Mouse (Mus musculus): ENCODE results near the gene Fmnl2. TPM values are rescaled to one million over a fixed set of nuclear protein-coding genes. Genes with fewer than 3 reads are reported as not detected.

Gene Fmnl2
- total RNA-seq, 2 experiments from 2014 or later = 42.9 to 47.5 TPM

DNA sequence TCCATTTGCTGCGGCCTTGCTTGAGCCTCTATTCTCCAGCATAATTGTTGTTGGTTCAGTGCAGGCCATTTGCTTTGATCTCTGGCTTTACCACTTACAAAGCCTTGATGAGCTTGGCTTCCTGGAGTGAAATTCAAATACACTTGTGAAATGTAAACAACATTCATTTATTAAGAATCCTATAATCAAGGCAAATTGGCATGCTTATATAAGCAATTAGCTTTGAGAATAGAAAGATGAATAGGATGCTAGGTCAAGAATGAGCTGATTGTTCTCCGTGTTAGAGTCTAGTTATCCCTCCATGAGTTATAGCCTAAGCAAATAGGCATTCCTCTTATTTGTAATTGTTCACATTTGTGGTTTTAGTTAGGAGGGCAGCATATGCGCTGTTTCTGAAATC lies 8.5 kb downstream of the Fmnl2 start:
- no peak for DNase-seq

DNA sequence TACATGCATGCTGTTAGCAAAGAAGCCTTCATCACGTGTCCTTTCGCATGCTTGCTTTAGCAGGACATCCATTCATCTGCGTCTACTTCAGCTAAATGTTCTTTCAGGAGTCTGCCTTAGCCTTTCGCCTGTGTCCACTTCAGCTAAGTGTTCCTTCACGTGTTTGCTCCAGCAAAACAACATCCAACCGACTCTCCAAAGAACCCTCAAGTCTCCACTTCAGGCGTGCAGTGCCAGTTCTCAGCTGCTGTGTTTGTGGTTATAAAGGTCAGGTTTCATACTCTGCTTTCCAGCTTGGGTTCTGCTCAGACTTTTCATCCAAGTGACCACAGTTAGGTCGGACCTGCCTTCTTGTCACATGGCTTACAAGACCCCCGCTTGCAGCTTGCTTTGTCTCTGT lies 10.1 kb downstream of the Fmnl2 start:
- no peak for DNase-seq

DNA sequence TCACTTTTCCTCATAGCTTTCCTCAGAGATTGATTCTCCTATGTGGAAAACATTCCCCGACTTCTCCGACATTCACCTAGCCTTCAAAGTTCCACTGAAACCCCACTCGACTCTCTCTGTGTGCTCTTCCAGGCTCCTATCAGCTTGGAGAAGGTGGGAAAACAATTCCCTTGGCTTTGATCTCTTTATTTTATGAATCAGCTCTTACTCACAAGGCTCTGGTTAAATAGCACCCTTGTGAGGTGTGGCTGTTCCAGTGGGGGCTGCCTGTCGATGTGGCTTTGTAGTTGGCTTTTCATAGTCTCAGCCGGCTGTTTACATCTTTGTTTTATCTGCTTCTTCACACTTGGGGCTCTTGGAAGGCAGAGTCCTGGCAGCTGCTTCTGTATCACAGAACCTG lies 10.5 kb downstream of the Fmnl2 start:
- DNase-seq = no peak

DNA sequence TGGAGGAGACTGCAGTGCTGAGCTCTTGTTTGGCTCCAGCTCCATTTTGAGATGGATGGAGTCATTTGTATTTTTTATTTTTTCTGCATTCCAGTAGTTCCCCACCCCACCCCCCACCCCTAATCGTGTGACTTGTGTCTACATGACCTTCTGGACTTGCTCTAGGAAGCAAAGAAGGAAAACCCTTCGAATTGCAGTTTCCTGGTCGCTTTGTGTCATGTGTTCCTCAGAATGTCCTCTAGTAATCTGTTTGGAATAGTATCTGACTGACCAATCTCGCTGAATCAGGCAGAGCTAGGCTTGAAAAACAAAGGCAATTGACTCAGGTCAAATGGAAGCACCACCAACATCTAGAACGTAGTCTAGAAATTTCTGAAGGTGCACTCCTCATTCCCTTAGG lies 15.0 kb downstream of the Fmnl2 start:
- no peak for DNase-seq

DNA sequence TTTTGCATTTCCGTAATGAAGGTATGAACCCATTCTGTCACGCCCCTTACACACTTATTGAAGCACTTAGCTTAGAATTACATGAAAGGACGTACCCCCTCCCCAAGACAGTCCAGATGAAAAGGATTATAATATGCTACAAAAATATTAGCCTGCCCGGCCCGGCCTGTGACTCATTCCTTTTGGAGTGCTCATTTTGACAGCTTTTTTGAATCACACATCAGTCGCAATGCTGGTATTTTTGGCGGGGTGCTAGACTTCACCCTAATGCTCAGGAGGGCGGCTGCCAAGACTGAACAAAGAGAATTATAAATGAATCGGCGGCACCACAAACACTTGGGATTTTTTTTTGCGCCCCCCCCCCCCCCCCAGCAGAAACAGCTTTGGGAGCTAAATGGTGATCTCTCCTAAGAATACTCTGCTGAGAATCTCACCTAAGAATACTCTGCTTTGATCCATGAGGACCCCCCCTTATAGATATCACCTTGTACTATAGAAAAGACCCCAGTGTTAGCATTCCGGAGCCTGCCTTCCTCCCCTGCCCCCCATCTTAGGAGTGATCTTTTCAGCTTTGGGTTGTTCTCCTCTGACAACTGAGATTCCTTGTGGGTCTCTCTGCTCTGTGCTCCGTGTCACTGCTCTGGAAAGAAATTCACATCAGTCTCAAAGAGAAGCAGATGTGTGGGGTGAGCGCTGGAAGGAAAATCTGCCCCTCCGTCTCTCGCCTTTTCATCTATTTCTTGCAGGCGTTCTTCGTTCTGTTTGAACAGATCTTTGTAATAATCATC lies 15.8 kb downstream of the Fmnl2 start:
- DNase-seq = peak; percentile 28 to 31

DNA sequence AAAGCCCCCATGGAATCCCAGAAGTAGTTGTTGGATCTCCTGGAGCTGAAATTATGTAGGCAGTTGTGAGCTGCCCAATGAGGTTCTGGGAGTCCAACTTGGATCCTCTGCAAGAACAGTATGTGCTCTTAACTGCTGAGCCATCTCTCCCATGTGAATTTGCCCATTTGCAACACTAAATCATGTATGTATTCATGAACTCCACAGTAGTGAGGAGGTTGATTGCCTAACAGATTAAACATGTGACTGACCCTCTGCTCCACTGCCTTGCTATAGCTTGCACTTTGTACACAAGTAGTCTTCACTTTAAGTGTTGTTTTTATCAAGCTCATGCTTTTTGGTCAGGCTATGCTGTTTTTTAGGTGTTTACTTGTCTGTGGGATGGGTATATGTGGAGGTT lies 17.1 kb downstream of the Fmnl2 start:
- no peak for DNase-seq

DNA sequence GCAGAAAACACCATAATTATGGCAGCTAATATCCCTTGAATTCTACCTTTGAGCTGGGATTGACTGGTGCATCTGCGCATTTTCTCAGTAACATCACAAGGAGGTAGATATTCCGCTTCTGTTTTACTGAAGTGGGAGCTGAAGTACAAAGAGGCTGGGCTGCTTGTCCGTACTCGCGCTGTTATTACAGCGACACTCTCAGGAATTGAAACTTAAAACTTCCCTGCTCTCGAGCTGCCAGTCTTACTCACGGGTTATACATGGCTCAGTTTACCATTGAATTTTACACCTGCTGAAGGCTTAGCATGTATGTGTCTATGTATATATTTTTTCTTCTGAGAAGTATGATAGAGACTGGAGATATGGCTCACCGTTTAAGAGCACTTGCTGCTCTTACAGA lies 18.1 kb downstream of the Fmnl2 start:
- DNase-seq = no peak

DNA sequence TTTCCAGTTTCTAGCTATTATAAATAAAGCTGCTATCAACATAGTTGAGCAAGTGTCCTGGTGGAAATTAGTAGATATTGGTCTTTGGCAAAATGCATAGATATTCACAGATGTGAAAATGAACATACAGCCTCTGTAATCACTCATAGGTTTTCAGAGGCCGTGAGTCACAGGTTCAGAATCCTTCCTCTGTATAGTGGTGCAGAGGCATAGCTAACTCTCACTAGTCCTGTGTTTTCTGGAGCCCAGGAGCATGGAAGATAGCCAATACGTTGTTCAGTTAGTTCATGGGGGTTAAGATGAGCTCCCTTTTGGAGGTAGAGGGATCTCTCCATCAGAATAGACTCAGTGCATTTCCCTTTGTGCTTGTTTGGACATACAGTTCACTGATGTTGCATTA lies 25.7 kb downstream of the Fmnl2 start:
- no peak for DNase-seq

DNA sequence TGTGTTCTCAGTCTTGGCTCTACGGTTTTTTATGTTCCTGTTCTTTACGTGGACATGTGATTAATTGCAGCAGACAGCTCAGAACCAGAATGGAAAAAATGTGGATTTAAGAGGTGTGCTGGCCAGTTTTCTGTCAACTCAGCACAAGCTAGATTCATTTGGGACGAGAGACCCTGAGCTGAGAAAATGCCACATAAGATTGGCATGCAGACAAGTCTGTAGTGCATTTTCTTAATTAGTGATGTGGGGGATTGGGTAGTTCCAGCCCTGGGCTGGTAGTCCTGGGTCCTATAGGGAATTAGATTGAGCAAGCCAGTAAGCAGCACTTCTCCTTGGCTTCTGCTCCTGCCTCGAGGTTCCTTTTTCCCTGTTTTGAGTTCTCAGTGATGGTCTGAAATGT lies 26.4 kb downstream of the Fmnl2 start:
- DNase-seq = no peak

DNA sequence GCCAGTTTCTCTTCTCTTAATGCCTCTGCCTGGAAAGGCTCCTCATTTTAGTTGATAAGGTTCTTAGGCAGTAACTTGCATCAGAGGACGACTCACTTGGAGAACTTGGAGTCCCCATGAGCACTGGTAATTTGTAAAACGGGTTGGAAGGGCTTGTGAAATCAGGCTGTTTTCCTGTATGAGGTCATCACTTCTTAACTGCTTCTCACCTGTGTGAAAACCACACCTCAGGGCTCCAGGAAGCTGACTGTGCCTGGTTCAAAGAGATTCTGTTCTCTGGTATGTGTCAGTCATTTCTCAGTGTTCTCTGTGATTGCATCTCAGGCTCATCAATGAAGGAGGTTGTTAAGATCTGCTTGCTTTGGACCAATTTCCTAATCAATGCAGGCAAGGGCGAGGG lies 27.4 kb downstream of the Fmnl2 start:
- DNase-seq = no peak

DNA sequence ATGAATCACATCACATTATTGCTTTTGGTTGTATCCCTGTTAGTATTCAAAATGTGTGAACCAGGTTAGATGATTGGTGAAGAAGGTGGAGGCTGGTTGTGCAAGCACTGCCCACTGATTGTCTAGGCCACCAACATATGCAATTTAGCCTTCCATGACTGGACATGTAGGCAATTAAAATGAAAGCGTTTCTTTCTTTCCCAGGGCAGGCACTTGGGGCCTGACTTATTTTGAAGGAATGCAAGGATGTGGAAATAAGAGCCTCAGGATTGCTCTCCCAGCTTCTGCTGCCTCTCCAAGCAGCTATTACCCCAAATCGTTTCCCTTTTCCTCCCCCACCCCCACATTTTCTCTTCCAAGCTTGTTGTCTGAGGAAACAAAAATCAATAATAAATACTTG lies 29.6 kb downstream of the Fmnl2 start:
- DNase-seq = no peak

DNA sequence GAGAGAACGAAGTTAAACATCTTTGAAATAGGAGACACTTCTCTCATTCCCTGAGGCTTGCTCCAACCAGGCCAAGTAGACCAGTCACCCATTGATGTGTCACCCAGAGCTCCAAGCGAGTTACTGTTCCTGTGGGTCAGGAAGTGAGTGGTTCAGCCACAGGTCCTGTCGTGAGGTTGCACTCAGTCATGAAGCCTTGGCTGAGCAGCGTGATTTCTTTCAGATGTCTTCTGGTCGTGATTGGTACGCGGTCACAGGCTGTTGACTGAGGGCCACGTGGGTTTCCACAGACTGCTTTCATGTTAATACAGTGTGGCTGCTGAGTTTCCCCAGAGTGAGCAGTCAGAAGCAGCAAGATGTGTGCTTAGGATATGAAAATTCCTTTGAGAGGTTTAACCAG lies 33.5 kb downstream of the Fmnl2 start:
- no peak for DNase-seq

DNA sequence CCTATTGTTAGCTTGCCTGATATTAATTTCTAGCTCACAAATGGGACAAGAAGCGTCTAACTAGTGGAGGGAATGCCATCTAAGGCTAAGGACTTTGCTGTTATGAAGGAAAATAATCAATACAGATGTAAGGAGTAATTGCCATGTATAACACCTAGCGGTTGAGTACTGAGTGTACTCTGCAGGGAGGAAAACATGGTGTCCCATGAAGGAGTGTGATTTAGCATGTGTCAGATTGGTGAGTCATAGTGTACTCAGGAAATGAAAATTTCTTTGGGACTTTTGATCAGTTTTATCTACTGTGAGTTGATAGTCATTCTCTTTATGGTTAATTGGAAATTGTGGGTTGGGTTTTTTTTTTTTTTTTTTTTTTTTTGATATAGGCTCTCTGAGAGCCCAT lies 34.1 kb downstream of the Fmnl2 start:
- DNase-seq = no peak

DNA sequence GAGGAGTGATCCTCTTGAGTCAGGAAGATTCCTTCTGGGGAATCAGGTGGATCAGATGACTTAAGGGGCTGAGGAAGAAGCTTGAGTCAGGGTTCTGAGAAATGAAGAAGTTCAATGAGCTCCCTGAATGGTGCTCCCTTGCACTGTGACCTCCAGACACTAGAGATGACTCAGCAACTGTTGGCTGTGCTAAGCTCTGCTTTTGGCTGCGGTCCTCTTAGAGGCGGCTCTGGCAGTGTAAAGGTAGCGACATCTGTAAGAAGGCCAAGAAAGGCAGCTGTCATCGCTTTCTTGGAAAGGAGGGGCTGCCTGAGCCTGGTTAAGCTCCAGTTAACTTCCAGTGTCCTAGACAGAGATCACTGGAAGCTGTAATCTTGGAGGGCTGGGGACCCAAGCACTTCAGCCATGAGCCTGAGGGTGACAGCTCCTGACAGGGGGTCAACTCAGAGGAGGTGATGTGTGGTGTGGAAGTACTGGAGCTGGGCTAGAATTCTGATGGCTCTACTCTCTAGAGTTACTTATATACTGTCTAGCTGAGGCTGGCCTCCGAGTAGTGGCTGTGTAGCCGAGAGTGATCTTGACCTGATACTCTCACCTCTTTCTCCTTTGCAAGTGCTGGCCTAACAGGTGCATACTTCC lies 37.4 kb downstream of the Fmnl2 start:
- no peak for DNase-seq

DNA sequence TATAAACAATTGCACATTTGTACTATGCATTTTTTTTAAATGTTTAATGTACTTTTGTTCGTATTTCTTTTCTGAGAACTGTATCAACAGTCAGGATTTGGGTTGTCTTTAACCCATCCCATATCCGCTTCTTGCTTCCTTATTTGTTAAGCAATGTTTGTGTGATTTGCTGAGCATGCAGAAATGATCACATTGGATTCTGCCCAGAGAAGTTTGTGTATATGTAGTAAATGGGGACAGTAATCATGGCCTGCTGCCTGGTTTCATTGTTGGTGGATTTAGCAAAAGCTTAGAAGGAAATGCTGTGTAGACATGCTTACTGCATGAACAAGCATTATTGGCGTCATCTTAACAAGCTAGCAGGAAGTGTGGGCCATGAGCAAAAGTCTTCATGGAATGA lies 39.3 kb downstream of the Fmnl2 start:
- DNase-seq = no peak

DNA sequence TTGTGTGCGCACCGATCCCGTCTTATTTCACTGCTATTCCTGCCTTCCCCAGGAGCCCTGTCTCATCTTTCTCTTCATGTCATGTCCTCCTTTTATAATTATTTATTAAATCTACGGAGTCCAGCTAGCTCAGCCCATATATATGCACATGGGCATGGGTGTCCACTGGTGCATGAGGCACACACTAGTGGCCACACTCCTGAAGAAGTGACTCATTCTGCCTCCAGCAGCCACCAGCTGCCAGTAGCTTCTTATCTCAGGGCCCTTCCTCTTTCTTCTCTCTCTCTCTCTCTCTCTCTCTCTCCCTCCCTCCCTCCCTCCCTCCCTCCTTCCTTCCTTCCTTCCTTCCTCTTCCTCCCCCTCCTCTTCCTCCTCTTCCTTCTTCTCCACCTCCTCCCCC lies 43.1 kb downstream of the Fmnl2 start:
- DNase-seq = no peak

DNA sequence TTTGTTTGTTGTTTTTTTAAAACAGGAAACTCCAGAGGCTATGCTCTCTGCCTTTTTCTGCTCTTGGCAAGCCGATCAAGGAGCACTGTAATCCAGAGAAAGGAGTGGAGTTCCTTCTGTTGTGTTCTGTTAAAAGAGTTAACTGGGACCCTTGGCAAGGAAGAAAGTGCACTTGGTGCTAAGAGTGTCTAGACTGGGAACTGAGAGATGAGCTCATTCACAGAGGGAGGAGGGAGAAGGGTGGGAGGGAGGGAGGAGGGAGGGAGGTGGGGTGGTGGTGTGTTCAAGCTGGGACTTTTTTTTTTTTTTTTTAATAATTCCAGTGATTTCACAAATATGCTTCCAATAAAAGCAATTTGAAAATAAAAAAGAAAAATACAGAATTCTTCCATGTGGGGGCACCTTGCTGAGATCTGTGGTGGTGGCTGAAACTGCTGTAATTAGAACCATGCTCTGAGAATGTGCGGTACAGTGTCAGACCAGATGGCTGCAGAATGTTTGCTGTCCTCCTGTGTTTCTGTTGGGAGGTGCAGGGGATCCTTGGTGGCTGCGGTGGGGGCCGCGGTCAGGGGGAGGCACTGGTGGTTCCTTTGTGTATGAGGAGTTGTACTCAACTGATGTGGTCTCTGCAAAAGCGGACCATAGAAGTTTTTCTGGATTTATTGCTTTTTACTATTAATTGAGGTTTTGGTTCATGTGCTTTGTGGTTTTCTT lies 43.8 kb downstream of the Fmnl2 start:
- DNase-seq = no peak

DNA sequence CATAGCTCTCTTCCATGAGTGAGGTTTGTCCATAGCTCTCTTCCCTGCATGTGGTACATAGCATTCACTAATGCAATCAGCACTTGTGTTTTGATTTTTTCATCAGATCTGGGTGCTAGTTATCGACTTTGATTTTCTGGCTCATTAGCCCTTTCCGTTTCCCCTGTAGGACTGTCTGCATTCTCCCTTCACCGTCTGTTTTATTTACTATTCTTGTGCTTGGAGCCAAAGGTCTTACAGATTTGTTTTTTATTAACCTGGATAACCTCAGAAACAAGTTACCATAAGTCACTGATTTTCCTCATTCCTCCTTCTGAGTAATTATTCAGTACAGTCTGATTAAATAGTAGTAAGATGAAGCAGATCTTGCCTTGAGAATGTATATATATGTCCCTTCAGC lies 44.8 kb downstream of the Fmnl2 start:
- DNase-seq = no peak

DNA sequence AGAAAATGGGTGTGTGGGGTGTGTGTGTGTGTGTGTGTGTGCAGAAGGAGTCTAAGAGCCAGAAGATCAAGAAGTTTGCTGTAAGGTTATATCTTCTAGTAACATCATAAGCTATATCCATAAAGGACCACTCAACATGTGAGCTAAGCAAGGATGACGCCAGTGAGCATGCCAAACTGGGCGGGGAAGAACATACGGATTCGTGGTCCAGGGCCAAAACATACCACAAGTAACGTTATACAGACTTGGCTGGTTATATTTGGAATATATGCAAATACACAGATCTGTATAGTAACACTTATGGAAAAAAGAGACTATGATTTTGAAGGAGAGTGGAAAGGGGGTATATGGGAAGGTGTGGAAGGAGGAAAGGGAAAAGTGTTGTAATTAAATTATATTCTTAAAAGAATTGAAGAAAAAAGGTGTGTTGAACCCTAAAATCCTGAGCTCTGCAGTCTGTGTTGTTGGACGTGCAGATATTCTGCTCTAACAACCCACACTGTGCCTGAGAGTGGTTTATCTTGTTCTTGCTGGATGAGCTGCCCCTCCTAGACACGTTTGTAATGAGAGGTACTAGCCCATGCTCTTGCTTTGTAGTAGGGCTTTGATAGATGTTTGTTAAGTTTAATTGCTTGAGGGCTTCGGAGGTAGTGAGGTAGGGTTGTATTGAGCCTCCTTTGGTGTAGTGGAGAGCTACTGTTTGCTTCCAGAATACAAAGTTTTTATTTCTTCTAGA lies 45.7 kb downstream of the Fmnl2 start:
- DNase-seq = no peak

DNA sequence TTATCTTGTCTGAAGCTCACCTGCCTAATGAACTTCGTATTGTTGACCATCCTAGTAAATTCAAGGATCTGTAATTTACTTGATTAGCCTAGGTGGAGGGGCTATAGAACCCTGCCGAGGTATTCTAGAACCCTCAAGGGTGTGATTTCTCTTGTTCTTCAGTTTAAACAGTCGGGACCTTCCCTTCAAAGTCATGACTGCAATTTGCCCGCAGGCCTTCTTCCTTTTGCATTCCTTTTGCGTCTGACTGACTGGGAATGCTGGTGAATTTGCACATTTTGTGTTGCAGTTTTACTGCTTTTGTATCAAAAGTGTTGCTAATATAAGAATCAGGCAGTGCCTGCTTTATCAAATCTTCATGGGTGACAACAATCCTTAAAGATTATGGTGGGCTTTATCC lies 46.9 kb downstream of the Fmnl2 start:
- DNase-seq = no peak

DNA sequence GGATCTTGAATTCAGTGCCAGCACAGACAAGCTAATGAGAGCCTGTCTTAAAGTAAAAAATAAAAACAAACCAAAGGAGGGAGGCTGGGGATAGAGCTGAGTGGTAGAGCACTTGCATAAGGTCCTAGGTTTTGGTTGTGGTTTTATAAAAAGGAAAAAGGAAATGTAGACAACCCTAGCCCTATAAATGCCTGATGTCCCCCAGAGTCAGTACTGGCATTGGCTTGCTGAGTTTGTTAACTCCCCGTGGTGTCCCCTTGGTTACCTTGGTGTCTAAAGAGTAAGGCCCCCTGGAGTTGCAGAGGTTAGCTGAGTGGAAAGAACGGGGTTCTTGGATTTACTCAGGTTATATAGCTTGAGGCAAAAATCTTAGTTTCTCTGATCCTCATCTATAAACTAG lies 55.7 kb downstream of the Fmnl2 start:
- no peak for DNase-seq

DNA sequence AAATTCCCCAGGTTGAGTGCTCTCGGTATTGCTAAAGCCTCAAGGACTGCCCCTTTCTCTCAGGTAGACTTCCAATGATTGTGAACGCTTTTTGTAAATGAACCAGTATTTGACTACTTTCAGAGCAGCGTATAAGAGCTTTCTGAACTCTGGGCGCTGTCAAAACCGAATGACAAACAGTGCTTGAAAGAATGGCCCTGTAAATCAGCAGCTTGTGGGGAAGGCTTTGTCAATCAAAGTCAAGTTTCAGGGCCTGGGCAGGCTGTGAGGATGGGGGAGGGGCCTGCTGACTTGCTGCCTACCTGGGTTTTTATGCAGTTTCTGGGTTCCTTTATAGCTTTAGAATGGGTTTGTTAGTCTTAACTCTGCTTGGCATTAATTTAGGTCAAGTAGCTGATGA lies 56.1 kb downstream of the Fmnl2 start:
- no peak for DNase-seq

DNA sequence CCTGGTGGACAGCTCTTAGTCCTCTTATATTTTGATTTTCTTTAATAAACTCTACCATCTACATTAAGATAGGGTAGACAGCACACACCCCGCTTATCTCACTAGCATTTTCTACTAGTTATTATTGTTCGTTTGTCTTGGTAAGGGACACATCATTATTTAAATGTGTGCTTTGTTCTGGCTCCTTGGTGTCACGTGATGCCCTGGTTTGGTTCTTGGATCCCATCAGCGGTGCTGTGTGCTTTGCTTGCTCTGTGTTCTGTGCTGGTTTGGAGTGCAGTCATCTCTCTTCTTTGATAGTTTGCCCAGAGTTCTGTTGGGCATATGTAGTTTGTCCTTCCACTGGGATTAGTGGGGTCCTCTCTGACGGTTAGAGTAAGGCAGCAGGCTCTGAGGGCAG lies 57.9 kb downstream of the Fmnl2 start:
- DNase-seq = no peak

All from layer of hippocampus, postnatal 36 days (tissue).